Mouse (Mus musculus): ENCODE measurements around the gene Lsm14b. TPM values are rescaled to one million over a fixed set of nuclear protein-coding genes. Genes with fewer than 3 reads are reported as not detected.

Lsm14b gene
- polyA plus RNA-seq, 2 experiments = 7.8 to 75.6 TPM

DNA sequence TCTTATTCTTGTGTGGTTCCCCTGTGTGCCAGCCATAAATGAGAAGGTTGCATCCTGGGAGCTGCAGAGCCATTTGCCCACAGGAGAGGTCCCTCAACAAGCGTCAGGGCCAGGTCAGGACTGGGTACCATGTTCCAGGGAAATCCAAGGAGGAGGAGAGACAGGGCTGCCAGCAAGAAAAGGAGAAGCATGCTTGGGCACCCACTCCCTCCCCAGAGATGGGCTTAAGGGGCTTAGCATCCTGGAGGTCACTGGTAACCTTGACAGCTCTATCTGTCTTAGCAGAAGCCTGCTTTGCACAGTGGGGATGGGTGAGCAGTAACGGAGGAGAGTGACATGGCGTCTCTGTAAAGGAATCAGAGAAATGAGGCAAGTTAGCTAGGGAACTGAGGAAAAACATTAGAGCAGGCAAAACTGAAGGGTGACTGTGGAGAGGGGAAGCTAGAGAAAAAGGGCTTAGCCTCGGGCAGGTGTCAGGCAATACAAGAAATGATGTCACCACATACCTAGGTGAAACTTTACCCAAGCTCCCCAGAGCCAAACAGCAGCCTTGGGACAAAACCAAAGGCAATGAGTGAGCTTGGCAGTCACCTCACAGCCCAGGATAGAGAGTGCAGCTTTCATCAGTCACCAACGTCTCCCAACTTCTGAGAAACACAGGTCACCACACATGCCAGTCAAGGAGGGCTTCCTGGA lies 19.0 kb upstream of the Lsm14b start:
- Histone ChIP-seq H3K4me1 (ENCODE audit: control insufficient read depth, insufficient read depth, low read length) (no peaks in the 10 kb centered on the region), H3K27ac (replicated peaks; ENCODE audit: low read depth, low read length) (no peak overlapping the region), H3K36me3 (ENCODE audit: control insufficient read depth, insufficient read depth, low read length) (no peaks in the 10 kb centered on the region), H3K4me3 (replicated peaks; ENCODE audit: low read length) (no peak overlapping the region), H3K9ac (ENCODE audit: low read depth, low read length, severe bottlenecking) (no peak overlapping the region), H3K9me3 (ENCODE audit: control insufficient read depth, low read length) (no peaks in the 10 kb centered on the region), H3K4me2 (replicated peaks; ENCODE audit: low read depth, low read length, severe bottlenecking) (no peak overlapping the region), H3K27me3 (ENCODE audit: control insufficient read depth, insufficient read depth, low read length) (no peaks in the 10 kb centered on the region)
- ATAC-seq (ENCODE audit: low FRiP score, low read depth) (no peak), DNase-seq (ENCODE audit: low spot score) (no peak)
- TF ChIP-seq POLR2A (IDR thresholded peaks at IDR 0.05; ENCODE audit: borderline replicate concordance, extremely low read depth, insufficient read depth, insufficient read length) = no peak
- 54% methylated on average over 5 of the region's 5 CpGs for WGBS

DNA sequence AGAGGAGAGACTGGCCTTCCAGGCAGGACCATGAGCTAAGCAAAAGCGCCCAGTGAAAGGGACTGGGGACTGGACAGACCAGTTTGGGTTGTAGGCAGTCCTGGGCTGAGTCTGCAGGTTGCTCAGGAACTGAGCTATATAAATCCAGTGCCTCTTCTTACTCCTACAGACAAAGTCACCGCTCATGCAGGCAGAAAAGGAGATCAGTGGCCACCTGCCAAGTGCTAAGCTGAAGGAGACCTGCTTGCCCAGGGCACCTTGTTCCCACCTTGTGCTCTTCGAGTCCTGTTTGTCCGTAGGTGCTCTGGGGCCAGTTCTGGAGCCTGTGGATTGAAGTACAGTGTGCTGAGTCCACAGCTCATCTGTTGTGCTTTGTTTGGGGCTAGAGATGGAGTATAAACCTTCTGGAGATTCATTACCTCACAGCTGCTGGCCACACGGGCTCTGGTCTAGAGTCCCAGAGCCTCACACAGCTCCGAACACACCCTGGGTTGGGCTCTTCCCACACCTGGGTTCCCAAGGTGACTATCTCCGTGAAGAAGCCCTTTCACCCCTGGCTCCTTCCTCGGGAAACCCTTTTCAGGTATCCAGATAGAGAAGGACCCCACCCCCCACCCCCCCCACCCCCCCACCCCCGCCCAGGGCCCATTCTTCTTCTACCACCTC lies 18.3 kb upstream of the Lsm14b start:
- no peaks in the 10 kb centered on the region for H3K36me3 ChIP-seq (ENCODE audit: control insufficient read depth, insufficient read depth, low read length)
- no peaks in the 10 kb centered on the region for H3K27me3 ChIP-seq (ENCODE audit: control insufficient read depth, insufficient read depth, low read length)
- no peak overlapping the region for H3K4me3 ChIP-seq (replicated peaks; ENCODE audit: low read length)
- H3K9me3 ChIP-seq (ENCODE audit: control insufficient read depth, low read length) = no peaks in the 10 kb centered on the region
- no peaks in the 10 kb centered on the region for H3K4me1 ChIP-seq (ENCODE audit: control insufficient read depth, insufficient read depth, low read length)
- no peak overlapping the region for H3K4me2 ChIP-seq (replicated peaks; ENCODE audit: low read depth, low read length, severe bottlenecking)
- DNase-seq (ENCODE audit: low spot score) (no peak), ATAC-seq (ENCODE audit: low FRiP score, low read depth) (no peak)
- WGBS = 46% methylated on average over 9 of the region's 9 CpGs
- H3K27ac ChIP-seq (replicated peaks; ENCODE audit: low read depth, low read length) = no peak overlapping the region
- no peak overlapping the region for H3K9ac ChIP-seq (ENCODE audit: low read depth, low read length, severe bottlenecking)
- no peak for TF ChIP-seq POLR2A (IDR thresholded peaks at IDR 0.05; ENCODE audit: borderline replicate concordance, extremely low read depth, insufficient read depth, insufficient read length)

DNA sequence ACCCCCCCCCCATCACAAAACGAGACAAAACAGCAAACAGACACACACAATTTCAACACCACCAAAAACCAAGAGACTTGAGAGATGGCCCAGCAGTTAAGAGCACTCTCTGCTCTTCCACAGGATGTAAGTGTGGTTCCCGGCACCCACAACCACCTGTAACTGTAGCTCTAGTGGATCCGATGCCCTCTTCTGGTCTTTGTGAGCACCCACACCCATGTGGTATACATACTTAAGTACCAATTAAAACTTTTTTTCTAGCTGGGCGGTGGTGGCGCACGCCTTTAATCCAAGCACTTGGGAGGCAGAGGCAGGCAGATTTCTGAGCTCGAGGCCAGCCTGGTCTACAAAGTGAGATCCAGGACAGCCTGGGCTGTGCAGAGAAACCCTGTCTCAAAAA lies 14.1 kb upstream of the Lsm14b start:
- 98% methylated on average over 7 of the region's 7 CpGs for WGBS
- H3K36me3 ChIP-seq (ENCODE audit: control insufficient read depth, insufficient read depth, low read length) = no peaks in the 10 kb centered on the region
- no peak overlapping the region for H3K4me2 ChIP-seq (replicated peaks; ENCODE audit: low read depth, low read length, severe bottlenecking)
- H3K9ac ChIP-seq (ENCODE audit: low read depth, low read length, severe bottlenecking) = no peak overlapping the region
- H3K4me1 ChIP-seq (ENCODE audit: control insufficient read depth, insufficient read depth, low read length) = no peaks in the 10 kb centered on the region
- DNase-seq (ENCODE audit: low spot score) (no peak), ATAC-seq (ENCODE audit: low FRiP score, low read depth) (no peak)
- no peaks in the 10 kb centered on the region for H3K9me3 ChIP-seq (ENCODE audit: control insufficient read depth, low read length)
- H3K4me3 ChIP-seq (replicated peaks; ENCODE audit: low read length) = no peak overlapping the region
- H3K27me3 ChIP-seq (ENCODE audit: control insufficient read depth, insufficient read depth, low read length) = no peaks in the 10 kb centered on the region
- TF ChIP-seq POLR2A (IDR thresholded peaks at IDR 0.05; ENCODE audit: borderline replicate concordance, extremely low read depth, insufficient read depth, insufficient read length) = no peak
- H3K27ac ChIP-seq (replicated peaks; ENCODE audit: low read depth, low read length) = no peak overlapping the region

DNA sequence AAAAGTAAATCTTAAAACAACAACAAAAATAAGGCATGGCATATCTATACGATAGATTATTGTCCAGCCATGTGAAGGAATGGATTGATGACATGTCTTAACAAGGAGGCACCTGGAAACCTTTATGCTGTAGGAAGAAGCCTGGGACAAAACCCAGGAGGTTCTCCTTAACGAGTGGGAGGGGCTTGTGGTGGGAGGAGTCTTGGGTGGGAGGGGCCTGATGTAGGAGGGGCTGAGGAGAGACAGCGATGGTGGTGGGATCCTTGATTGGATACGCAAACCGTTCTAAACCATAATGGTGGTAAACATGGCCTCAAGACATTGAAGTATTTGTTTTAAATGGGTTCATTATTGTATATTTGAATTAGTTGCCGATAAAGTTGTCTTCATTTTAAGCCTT lies 13.4 kb upstream of the Lsm14b start:
- no peak for DNase-seq (ENCODE audit: low spot score)
- 80% methylated on average over 6 of the region's 6 CpGs for WGBS

DNA sequence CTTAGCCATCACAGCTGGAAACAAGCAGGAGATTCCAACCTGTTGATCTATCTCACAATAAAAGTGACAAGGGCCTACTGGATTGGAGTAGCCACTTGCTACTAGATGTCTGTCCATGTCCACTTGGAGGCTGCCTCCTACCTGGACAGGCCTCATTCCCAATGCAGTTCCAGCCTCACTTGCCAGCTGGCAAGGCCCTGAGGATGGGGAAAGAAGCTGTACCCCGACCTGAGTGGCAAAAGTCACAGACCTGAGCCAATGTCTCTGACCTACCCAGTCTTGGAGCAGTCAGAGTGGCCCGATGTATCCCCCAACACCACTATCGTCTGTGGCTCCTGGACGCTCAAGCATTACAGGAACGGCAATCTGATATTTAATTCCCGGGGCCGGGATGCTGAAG lies 11.1 kb upstream of the Lsm14b start:
- no peak for ATAC-seq (ENCODE audit: low FRiP score, low read depth)
- WGBS = 82% methylated on average over 7 of the region's 7 CpGs
- H3K9me3 ChIP-seq (ENCODE audit: control insufficient read depth, low read length) = no peaks in the 10 kb centered on the region
- peaks cover 14% of the 10 kb centered on the region for H3K4me1 ChIP-seq (ENCODE audit: control insufficient read depth, insufficient read depth, low read length)
- no peak overlapping the region for H3K27ac ChIP-seq (replicated peaks; ENCODE audit: low read depth, low read length)
- no peak for DNase-seq (ENCODE audit: low spot score)
- H3K4me2 ChIP-seq (replicated peaks; ENCODE audit: low read depth, low read length, severe bottlenecking) = no peak overlapping the region
- H3K27me3 ChIP-seq (ENCODE audit: control insufficient read depth, insufficient read depth, low read length) = no peaks in the 10 kb centered on the region
- H3K36me3 ChIP-seq (ENCODE audit: control insufficient read depth, insufficient read depth, low read length) = no peaks in the 10 kb centered on the region
- H3K9ac ChIP-seq (ENCODE audit: low read depth, low read length, severe bottlenecking) = no peak overlapping the region
- no peak overlapping the region for H3K4me3 ChIP-seq (replicated peaks; ENCODE audit: low read length)
- TF ChIP-seq POLR2A (IDR thresholded peaks at IDR 0.05; ENCODE audit: borderline replicate concordance, extremely low read depth, insufficient read depth, insufficient read length) = no peak

More for the DNA sequence above, 13.4 kb upstream of the Lsm14b start:
- Histone ChIP-seq H3K4me2 (replicated peaks; ENCODE audit: low read depth, low read length, severe bottlenecking) (no peak overlapping the region), H3K27me3 (ENCODE audit: control insufficient read depth, insufficient read depth, low read length) (no peaks in the 10 kb centered on the region), H3K36me3 (ENCODE audit: control insufficient read depth, insufficient read depth, low read length) (no peaks in the 10 kb centered on the region), H3K9me3 (ENCODE audit: control insufficient read depth, low read length) (no peaks in the 10 kb centered on the region), H3K4me1 (ENCODE audit: control insufficient read depth, insufficient read depth, low read length) (no peaks in the 10 kb centered on the region), H3K4me3 (replicated peaks; ENCODE audit: low read length) (no peak overlapping the region), H3K9ac (ENCODE audit: low read depth, low read length, severe bottlenecking) (no peak overlapping the region), H3K27ac (replicated peaks; ENCODE audit: low read depth, low read length) (no peak overlapping the region)
- TF ChIP-seq POLR2A (IDR thresholded peaks at IDR 0.05; ENCODE audit: borderline replicate concordance, extremely low read depth, insufficient read depth, insufficient read length) = no peak
- no peak for ATAC-seq (ENCODE audit: low FRiP score, low read depth)
